Mouse (Mus musculus): ENCODE data around the gene Sdc3. TPM values are rescaled to one million over a fixed set of nuclear protein-coding genes. Genes with fewer than 3 reads are reported as not detected.
A peak's percentile ranks its signal among the peaks of the same experiment; 100 is the strongest.

Gene Sdc3
- polyA plus RNA-seq (2012; rRNA removed) = 89.5 and 146 TPM in 2 replicates
- 35.4 and 41.1 TPM in 2 replicates for polyA plus RNA-seq (2014; fragmentation: Nextera tagmentation; extraction: Ambion mirVana)

DNA sequence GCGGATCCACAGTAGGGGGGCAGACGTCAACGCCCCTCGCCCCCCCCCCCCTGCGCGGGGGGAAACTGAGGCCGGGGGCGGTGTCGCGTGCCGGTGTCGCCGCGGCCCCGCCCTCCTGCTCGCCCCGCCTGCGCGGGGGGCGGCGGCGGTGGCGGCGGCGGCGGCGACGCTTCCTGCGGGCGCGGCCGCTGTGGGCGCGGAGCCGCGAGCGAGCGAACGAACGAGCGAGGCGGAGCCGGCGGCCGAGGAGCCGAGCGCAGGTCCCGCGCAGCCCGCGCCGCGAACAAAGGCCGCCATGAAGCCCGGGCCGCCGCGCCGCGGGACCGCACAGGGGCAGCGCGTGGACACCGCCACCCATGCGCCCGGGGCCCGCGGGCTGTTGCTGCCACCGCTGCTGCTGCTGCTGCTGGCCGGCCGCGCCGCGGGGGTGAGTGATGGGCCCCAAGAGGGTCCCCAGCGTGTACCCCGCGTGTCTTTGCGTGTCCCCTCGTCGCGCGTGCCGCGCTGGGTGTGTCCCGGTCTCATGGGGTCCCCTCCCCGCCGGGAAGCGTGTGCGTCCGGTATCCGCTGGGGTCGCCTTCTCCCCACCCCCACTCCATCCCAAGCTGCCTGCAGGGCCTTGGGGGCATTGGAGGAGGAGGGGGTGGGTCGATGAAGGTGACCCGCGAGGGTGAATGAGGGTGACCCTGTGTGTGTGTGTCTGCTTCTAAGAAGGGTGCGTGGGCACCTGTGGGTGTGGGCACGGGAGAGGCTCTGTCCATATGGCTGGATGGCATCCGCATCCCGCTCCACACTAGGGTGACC lies at the start of gene Sdc3:
TSS of gene Sdc3 (plus strand) at position 162 of the 804 bp plus-strand sequence.
- Histone ChIP-seq H3K27me3 (ENCODE audit: control insufficient read depth, insufficient read depth, low read length) (no peaks in the 10 kb centered on the region), H3K9ac (ENCODE audit: low read depth, low read length, severe bottlenecking) (peak within 1 kb of the TSS; percentile 96), H3K27ac (replicated peaks; ENCODE audit: low read depth, low read length) (peak within 1 kb of the TSS; percentile 52; the same call in 1 of the 2 replicates), H3K36me3 (ENCODE audit: control insufficient read depth, insufficient read depth, low read length) (no peaks in the 10 kb centered on the region), H3K9me3 (ENCODE audit: control insufficient read depth, low read length) (no peaks in the 10 kb centered on the region), H3K4me2 (replicated peaks; ENCODE audit: low read depth, low read length, severe bottlenecking) (peak within 1 kb of the TSS; percentile 93), H3K4me3 (replicated peaks; ENCODE audit: low read length) (peak within 1 kb of the TSS; percentile 92), H3K4me1 (ENCODE audit: control insufficient read depth, insufficient read depth, low read length) (peaks cover 16% of the 10 kb centered on the region)
- no peak for TF ChIP-seq POLR2A (IDR thresholded peaks at IDR 0.05; ENCODE audit: borderline replicate concordance, extremely low read depth, insufficient read depth, insufficient read length)
- DNase-seq (ENCODE audit: low spot score) (no peak), ATAC-seq (ENCODE audit: low FRiP score, low read depth) (peak; percentile 21)
- whole genome bisulfite sequencing = 2% methylated on average over 30 of the region's 99 CpGs

DNA sequence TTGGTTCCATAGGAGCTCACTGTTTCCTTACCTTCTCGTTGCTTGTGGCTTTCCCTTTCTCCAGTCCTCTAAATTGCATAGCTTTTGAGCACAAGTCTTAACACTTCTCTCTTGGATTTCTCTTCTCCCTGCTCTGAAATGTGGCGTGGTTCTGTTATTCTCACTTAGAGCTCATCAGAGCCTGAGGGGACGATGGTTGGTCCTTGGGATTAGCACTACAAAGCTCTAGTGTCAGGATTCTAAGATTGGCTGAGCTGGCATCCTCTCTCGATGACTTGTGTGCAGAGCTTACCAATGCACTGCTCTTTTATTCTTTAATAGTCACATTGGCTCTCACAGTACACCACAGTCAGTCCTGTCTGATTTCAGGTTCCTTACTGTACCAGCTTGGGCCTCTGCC lies 48.3 kb upstream of the Sdc3 start:
- no peak overlapping the region for H3K9ac ChIP-seq (ENCODE audit: low read depth, low read length, severe bottlenecking)

GRCm38 (mm10) chr4:130745561-130746306 lies 46.6 kb upstream of the Sdc3 start:
- H3K9ac ChIP-seq (ENCODE audit: low read depth, low read length, severe bottlenecking) = no peak overlapping the region
- no peaks in the 10 kb centered on the region for H3K27me3 ChIP-seq (ENCODE audit: control insufficient read depth, insufficient read depth, low read length)
- H3K27ac ChIP-seq (replicated peaks; ENCODE audit: low read depth, low read length) = no peak overlapping the region
- peaks cover 92% of the 10 kb centered on the region for H3K36me3 ChIP-seq (ENCODE audit: control insufficient read depth, insufficient read depth, low read length)
- no peaks in the 10 kb centered on the region for H3K4me1 ChIP-seq (ENCODE audit: control insufficient read depth, insufficient read depth, low read length)
- no peak overlapping the region for H3K4me3 ChIP-seq (replicated peaks; ENCODE audit: low read length)
- no peak for ATAC-seq (ENCODE audit: low FRiP score, low read depth)
- DNase-seq (ENCODE audit: low spot score) = no peak
- H3K9me3 ChIP-seq (ENCODE audit: control insufficient read depth, low read length) = no peaks in the 10 kb centered on the region
- no peak for TF ChIP-seq POLR2A (IDR thresholded peaks at IDR 0.05; ENCODE audit: borderline replicate concordance, extremely low read depth, insufficient read depth, insufficient read length)
- 83% methylated on average over 5 of the region's 5 CpGs for WGBS
- H3K4me2 ChIP-seq (replicated peaks; ENCODE audit: low read depth, low read length, severe bottlenecking) = no peak overlapping the region

More for the DNA sequence above, 48.3 kb upstream of the Sdc3 start:
- no peak for TF ChIP-seq POLR2A (IDR thresholded peaks at IDR 0.05; ENCODE audit: borderline replicate concordance, extremely low read depth, insufficient read depth, insufficient read length)
- no peak overlapping the region for H3K27ac ChIP-seq (replicated peaks; ENCODE audit: low read depth, low read length)
- no peaks in the 10 kb centered on the region for H3K9me3 ChIP-seq (ENCODE audit: control insufficient read depth, low read length)
- 84% methylated on average over 4 of the region's 4 CpGs for whole genome bisulfite sequencing
- H3K36me3 ChIP-seq (ENCODE audit: control insufficient read depth, insufficient read depth, low read length) = peaks cover 76% of the 10 kb centered on the region
- DNase-seq (ENCODE audit: low spot score) (no peak), ATAC-seq (ENCODE audit: low FRiP score, low read depth) (no peak)
- no peaks in the 10 kb centered on the region for H3K4me1 ChIP-seq (ENCODE audit: control insufficient read depth, insufficient read depth, low read length)
- H3K27me3 ChIP-seq (ENCODE audit: control insufficient read depth, insufficient read depth, low read length) = no peaks in the 10 kb centered on the region
- H3K4me2 ChIP-seq (replicated peaks; ENCODE audit: low read depth, low read length, severe bottlenecking) = no peak overlapping the region
- H3K4me3 ChIP-seq (replicated peaks; ENCODE audit: low read length) = no peak overlapping the region

- no peak for TF ChIP-seq POLR2A (IDR thresholded peaks at IDR 0.05; ENCODE audit: borderline replicate concordance, extremely low read depth, insufficient read depth, insufficient read length)
- Histone ChIP-seq H3K4me2 (replicated peaks; ENCODE audit: low read depth, low read length, severe bottlenecking) (no peak overlapping the region), H3K36me3 (ENCODE audit: control insufficient read depth, insufficient read depth, low read length) (peaks cover 96% of the 10 kb centered on the region), H3K27me3 (ENCODE audit: control insufficient read depth, insufficient read depth, low read length) (no peaks in the 10 kb centered on the region), H3K9ac (ENCODE audit: low read depth, low read length, severe bottlenecking) (no peak overlapping the region), H3K9me3 (ENCODE audit: control insufficient read depth, low read length) (no peaks in the 10 kb centered on the region), H3K4me1 (ENCODE audit: control insufficient read depth, insufficient read depth, low read length) (no peaks in the 10 kb centered on the region), H3K27ac (replicated peaks; ENCODE audit: low read depth, low read length) (no peak overlapping the region), H3K4me3 (replicated peaks; ENCODE audit: low read length) (no peak overlapping the region)
- DNase-seq (ENCODE audit: low spot score) (no peak), ATAC-seq (ENCODE audit: low FRiP score, low read depth) (no peak)
- 86% methylated on average over 7 of the region's 7 CpGs for WGBS
Observed at GRCm38 (mm10) chr4:130749566-130749965, 42.8 kb upstream of the Sdc3 start.

DNA sequence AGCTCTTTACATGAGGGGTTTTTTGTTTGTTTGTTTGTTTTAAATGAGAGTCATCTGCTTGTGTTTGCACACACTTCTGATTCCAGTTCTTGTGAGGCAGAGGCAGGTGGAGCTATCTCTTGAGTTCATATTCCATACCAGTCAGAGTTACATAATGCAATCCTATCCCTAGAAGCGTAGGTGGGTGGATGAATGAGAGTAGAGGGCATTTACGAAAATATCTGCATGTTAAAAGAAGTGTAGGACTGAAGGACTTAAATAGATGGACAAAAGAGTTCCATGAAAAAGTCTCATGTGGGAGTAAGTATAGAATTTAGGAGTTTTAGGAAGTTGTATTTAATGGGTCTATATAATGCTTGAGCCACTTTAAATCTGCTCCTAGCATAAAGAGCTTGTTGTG lies 40.4 kb upstream of the Sdc3 start:
- H3K36me3 ChIP-seq (ENCODE audit: control insufficient read depth, insufficient read depth, low read length) = peaks cover 90% of the 10 kb centered on the region

More for the DNA sequence above, 40.4 kb upstream of the Sdc3 start:
- ATAC-seq (ENCODE audit: low FRiP score, low read depth) (no peak), DNase-seq (ENCODE audit: low spot score) (no peak)
- Histone ChIP-seq H3K9me3 (ENCODE audit: control insufficient read depth, low read length) (no peaks in the 10 kb centered on the region), H3K4me1 (ENCODE audit: control insufficient read depth, insufficient read depth, low read length) (no peaks in the 10 kb centered on the region), H3K4me2 (replicated peaks; ENCODE audit: low read depth, low read length, severe bottlenecking) (no peak overlapping the region), H3K4me3 (replicated peaks; ENCODE audit: low read length) (no peak overlapping the region), H3K9ac (ENCODE audit: low read depth, low read length, severe bottlenecking) (no peak overlapping the region), H3K27me3 (ENCODE audit: control insufficient read depth, insufficient read depth, low read length) (no peaks in the 10 kb centered on the region), H3K27ac (replicated peaks; ENCODE audit: low read depth, low read length) (no peak overlapping the region)
- WGBS = 89% methylated on average over 2 of the region's 2 CpGs
- TF ChIP-seq POLR2A (IDR thresholded peaks at IDR 0.05; ENCODE audit: borderline replicate concordance, extremely low read depth, insufficient read depth, insufficient read length) = no peak
